Mouse (Mus musculus): Measurements from ENCODE around the gene Meis1.

- TF ChIP-seq CTCF (IDR thresholded peaks at IDR 0.05; ENCODE audit: low read depth) (no peak), EP300 (IDR thresholded peaks at IDR 0.05; ENCODE audit: low read depth) (no peak)
Measured at GRCm38 (mm10) chr11:18876886-18877625, 141.7 kb downstream of the Meis1 start.
